Comparison of ENCODE assay signal across 8 mouse cellular contexts in genomic region chr7:44850146-44850545, GRCm38 (mm10). TPM values are rescaled to one million over a fixed set of nuclear protein-coding genes. Genes with fewer than 3 reads are reported as not detected.
A peak's percentile ranks its signal among the peaks of the same experiment; 100 is the strongest.
DNase-seq lines count a peak whose midpoint lies in the region; ATAC-seq and TF ChIP-seq lines count a peak whose summit lies in the region.

No protein-coding gene starts in this region.

- no peak for TF ChIP-seq CTCF in forebrain, postnatal 0 days (IDR thresholded peaks at IDR 0.05; ENCODE audit: low read depth)
- peak; percentile 14; the same call in 1 of the 2 replicates for TF ChIP-seq CTCF in hindbrain, postnatal 0 days (IDR thresholded peaks at IDR 0.05; ENCODE audit: low read depth)

- 2% methylated on average over 31 of the region's 33 CpGs for WGBS in forebrain, postnatal 0 days
- under 1% methylated on average over 31 of the region's 33 CpGs for WGBS in hindbrain, postnatal 0 days

- peak overlapping the region; percentile 69 for H3K4me2 ChIP-seq in forebrain, postnatal 0 days (ENCODE audit: low read depth)
- peak overlapping the region; percentile 83 for H3K4me2 ChIP-seq in hindbrain, postnatal 0 days (ENCODE audit: low read depth, low read length)
- H3K4me2 ChIP-seq in myocyte (ENCODE audit: low read depth) = peak overlapping the region; percentile 72

- H3K9ac ChIP-seq in forebrain, postnatal 0 days = peak overlapping the region; percentile 75
- H3K9ac ChIP-seq in hindbrain, postnatal 0 days (replicated peaks; ENCODE audit: low read length) = peak overlapping the region; percentile 84

- H3K27me3 ChIP-seq in forebrain, postnatal 0 days (ENCODE audit: insufficient read depth, low read length) = no peaks in the 10 kb centered on the region
- no peaks in the 10 kb centered on the region for H3K27me3 ChIP-seq in hindbrain, postnatal 0 days (ENCODE audit: insufficient read depth, low read length)
- H3K27me3 ChIP-seq in myocyte (ENCODE audit: control insufficient read depth, insufficient read depth, insufficient read length) = no peaks in the 10 kb centered on the region

- peak overlapping the region; percentile 98 for H3K27ac ChIP-seq in forebrain, postnatal 0 days (ENCODE audit: low read depth, low read length)
- H3K27ac ChIP-seq in hindbrain, postnatal 0 days = peak overlapping the region; percentile 99

- H3K36me3 ChIP-seq in forebrain, postnatal 0 days (ENCODE audit: insufficient read depth) = peaks cover 25% of the 10 kb centered on the region
- peaks cover 24% of the 10 kb centered on the region for H3K36me3 ChIP-seq in hindbrain, postnatal 0 days (ENCODE audit: insufficient read depth, low read length)
- peaks cover 7% of the 10 kb centered on the region for H3K36me3 ChIP-seq in myocyte (ENCODE audit: control insufficient read depth, insufficient read depth)

- H3K9me3 ChIP-seq in forebrain, postnatal 0 days (ENCODE audit: low read length) = no peaks in the 10 kb centered on the region
- no peaks in the 10 kb centered on the region for H3K9me3 ChIP-seq in hindbrain, postnatal 0 days (ENCODE audit: low read length)

- peak overlapping the region; percentile 66 for H3K4me3 ChIP-seq in forebrain, postnatal 0 days (ENCODE audit: low read depth, low read length)
- peak overlapping the region; percentile 73 for H3K4me3 ChIP-seq in hindbrain, postnatal 0 days (ENCODE audit: low read length)
- peak overlapping the region; percentile 94 for H3K4me3 ChIP-seq in myocyte

- H3K4me1 ChIP-seq in forebrain, postnatal 0 days (ENCODE audit: insufficient read depth) = peaks cover 10% of the 10 kb centered on the region; the same call in 1 of the 2 replicates
- peaks cover 18% of the 10 kb centered on the region; the same call in 1 of the 2 replicates for H3K4me1 ChIP-seq in hindbrain, postnatal 0 days (ENCODE audit: insufficient read depth, low read length)

- peak; percentile 77 to 88 for DNase-seq in cerebellum, postnatal 25 days
- DNase-seq in cerebellum, adult 11-12 months = no peak
- DNase-seq in adrenal gland, postnatal 25 days = peak; percentile 81
- peak; percentile 84 for DNase-seq in forebrain, postnatal 0 days
- peak; percentile 91 for DNase-seq in hindbrain, postnatal 0 days (ENCODE audit: low spot score)
- DNase-seq in liver = peak; percentile 87
- peak; percentile 85 for DNase-seq in testis, postnatal 10 days (ENCODE audit: low spot score)

- peak; percentile 46 for TF ChIP-seq POLR2A in myocyte (IDR thresholded peaks at IDR 0.05; ENCODE audit: insufficient read length, low read depth)

- peak; percentile 34 for ATAC-seq in forebrain, postnatal 0 days
- ATAC-seq in hindbrain, postnatal 0 days = peak; percentile 46

- peaks cover 34% of the 10 kb centered on the region for H3K79me2 ChIP-seq in myocyte (ENCODE audit: control insufficient read depth, insufficient read depth)

- H3ac ChIP-seq in myocyte (ENCODE audit: control insufficient read depth, insufficient read length) = peak overlapping the region; percentile 80

TF ChIP-seq in myocyte, 11 proteins besides CTCF, POLR2A, EP300 and RAD21:
- no peak for TF ChIP-seq POLR2AphosphoS2 (IDR thresholded peaks at IDR 0.05; ENCODE audit: insufficient read length, low read depth)
- no peak for TF ChIP-seq SRF (IDR thresholded peaks at IDR 0.05; ENCODE audit: control insufficient read depth, insufficient read length, low read depth)
- no peak for TF ChIP-seq CEBPB (IDR thresholded peaks at IDR 0.05; ENCODE audit: insufficient read depth, poor library complexity, severe bottlenecking)
- TF ChIP-seq TCF3 (IDR thresholded peaks at IDR 0.05; ENCODE audit: insufficient read length, low read depth) = no peak
- TF ChIP-seq TCF12 (IDR thresholded peaks at IDR 0.05; ENCODE audit: insufficient read depth, poor library complexity, severe bottlenecking) = no peak
TF ChIP-seq in myocyte: peak in this region for 0.

RNA-seq across cellular contexts. Expression of gene Tbc1d17, which starts 1.3 kb away (rescaled TPM):
- 62.1 and 88.5 TPM in 2 replicates for total RNA-seq in adrenal gland, postnatal 25 days (2021)
- total RNA-seq in forebrain, postnatal 0 days (2014; rRNA removed) = 71.9 and 378 TPM in 2 replicates
- polyA plus RNA-seq in forebrain, postnatal 0 days (2015; fragmentation: Nextera tagmentation; extraction: Ambion mirVana) = 87.8 and 115 TPM in 2 replicates
- 53.7 and 98.5 TPM in 2 replicates for total RNA-seq in hindbrain, postnatal 0 days (2014; rRNA removed)
- 103 and 106 TPM in 2 replicates for polyA plus RNA-seq in hindbrain, postnatal 0 days (2015; fragmentation: Nextera tagmentation; extraction: Ambion mirVana)
- 53.8 TPM for polyA plus RNA-seq in myocyte (2012; fragmentation: generic; extraction: Trizol)

RNA-seq across cellular contexts. Expression of gene Akt1s1, which starts 1.4 kb away (rescaled TPM):
- total RNA-seq in adrenal gland, postnatal 25 days (2021) = 116 and 138 TPM in 2 replicates
- 89.9 and 109 TPM in 2 replicates for total RNA-seq in forebrain, postnatal 0 days (2014; rRNA removed)
- 105 and 112 TPM in 2 replicates for polyA plus RNA-seq in forebrain, postnatal 0 days (2015; fragmentation: Nextera tagmentation; extraction: Ambion mirVana)
- total RNA-seq in hindbrain, postnatal 0 days (2014; rRNA removed) = 136 and 156 TPM in 2 replicates
- 94.3 and 95.4 TPM in 2 replicates for polyA plus RNA-seq in hindbrain, postnatal 0 days (2015; fragmentation: Nextera tagmentation; extraction: Ambion mirVana)
- 200 TPM for polyA plus RNA-seq in myocyte (2012; fragmentation: generic; extraction: Trizol)

RNA-seq across cellular contexts. Expression of gene Pnkp, which starts 6.8 kb away (rescaled TPM):
- 53.2 and 55.8 TPM in 2 replicates for total RNA-seq in adrenal gland, postnatal 25 days (2021)
- 30.5 and 31.0 TPM in 2 replicates for total RNA-seq in forebrain, postnatal 0 days (2014; rRNA removed)
- 27.2 and 29.8 TPM in 2 replicates for polyA plus RNA-seq in forebrain, postnatal 0 days (2015; fragmentation: Nextera tagmentation; extraction: Ambion mirVana)
- total RNA-seq in hindbrain, postnatal 0 days (2014; rRNA removed) = 22.9 and 47.1 TPM in 2 replicates
- 35.7 and 37.5 TPM in 2 replicates for polyA plus RNA-seq in hindbrain, postnatal 0 days (2015; fragmentation: Nextera tagmentation; extraction: Ambion mirVana)
- 47.9 TPM for polyA plus RNA-seq in myocyte (2012; fragmentation: generic; extraction: Trizol)

RNA-seq across cellular contexts. Expression of gene Ptov1, which starts 19.4 kb away (rescaled TPM):
- total RNA-seq in adrenal gland, postnatal 25 days (2021) = 309 and 326 TPM in 2 replicates
- total RNA-seq in forebrain, postnatal 0 days (2014; rRNA removed) = 404 and 498 TPM in 2 replicates
- 495 and 513 TPM in 2 replicates for polyA plus RNA-seq in forebrain, postnatal 0 days (2015; fragmentation: Nextera tagmentation; extraction: Ambion mirVana)
- total RNA-seq in hindbrain, postnatal 0 days (2014; rRNA removed) = 524 and 597 TPM in 2 replicates
- 416 and 438 TPM in 2 replicates for polyA plus RNA-seq in hindbrain, postnatal 0 days (2015; fragmentation: Nextera tagmentation; extraction: Ambion mirVana)
- 298 TPM for polyA plus RNA-seq in myocyte (2012; fragmentation: generic; extraction: Trizol)

RNA-seq across cellular contexts. Expression of gene Atf5, which starts 33.7 kb away (rescaled TPM):
- 108 and 165 TPM in 2 replicates for total RNA-seq in adrenal gland, postnatal 25 days (2021)
- 10.1 and 15.9 TPM in 2 replicates for total RNA-seq in forebrain, postnatal 0 days (2014; rRNA removed)
- polyA plus RNA-seq in forebrain, postnatal 0 days (2015; fragmentation: Nextera tagmentation; extraction: Ambion mirVana) = 3.9 and 4.7 TPM in 2 replicates
- 10.1 and 15.8 TPM in 2 replicates for total RNA-seq in hindbrain, postnatal 0 days (2014; rRNA removed)
- 4.1 and 4.4 TPM in 2 replicates for polyA plus RNA-seq in hindbrain, postnatal 0 days (2015; fragmentation: Nextera tagmentation; extraction: Ambion mirVana)
- polyA plus RNA-seq in myocyte (2012; fragmentation: generic; extraction: Trizol) = 939 TPM
